Mouse (Mus musculus): Measurements from ENCODE around the gene Zfp661. TPM values are rescaled to one million over a fixed set of nuclear protein-coding genes. Genes with fewer than 3 reads are reported as not detected.
A peak's percentile ranks its signal among the peaks of the same experiment; 100 is the strongest.

Zfp661 gene
- polyA plus RNA-seq, 1 experiment from 2014 or later = 2.1 TPM

GRCm38 (mm10) chr2:127624786-127625185, 37.9 kb upstream of the Zfp661 start:
- peak overlapping the region; percentile 79 for H3K27ac ChIP-seq (ENCODE audit: low read length)
- no peaks in the 10 kb centered on the region for H3K9me3 ChIP-seq (ENCODE audit: low read length)
- H3K4me1 ChIP-seq (ENCODE audit: insufficient read depth, low read depth, low read length) = no peaks in the 10 kb centered on the region
- H3K4me3 ChIP-seq (ENCODE audit: low read depth, low read length) = no peak overlapping the region
- DNase-seq (ENCODE audit: low spot score) = no peak
- WGBS = 82% methylated on average over 2 of the region's 2 CpGs
- no peak for ATAC-seq
- no peak overlapping the region for H3K9ac ChIP-seq (replicated peaks; ENCODE audit: low read depth)
- H3K4me2 ChIP-seq (replicated peaks; ENCODE audit: low read depth, low read length) = no peak overlapping the region
- TF ChIP-seq CTCF (IDR thresholded peaks at IDR 0.05) = no peak
- TF ChIP-seq EP300 (IDR thresholded peaks at IDR 0.05) = no peak
- no peaks in the 10 kb centered on the region for H3K27me3 ChIP-seq (replicated peaks; ENCODE audit: insufficient read depth, low read length)
- no peaks in the 10 kb centered on the region for H3K36me3 ChIP-seq (ENCODE audit: insufficient read depth, low read length)

- no peaks in the 10 kb centered on the region for H3K36me3 ChIP-seq (ENCODE audit: insufficient read depth, low read length)
Measured at GRCm38 (mm10) chr2:127622065-127622464, 35.2 kb upstream of the Zfp661 start.

GRCm38 (mm10) chr2:127619311-127619710, 32.4 kb upstream of the Zfp661 start:
- 79% methylated on average over 3 of the region's 3 CpGs for WGBS
- DNase-seq (ENCODE audit: low spot score) (no peak), ATAC-seq (no peak)
- H3K36me3 ChIP-seq (ENCODE audit: insufficient read depth, low read length) = no peaks in the 10 kb centered on the region
- H3K4me3 ChIP-seq (ENCODE audit: low read depth, low read length) = no peak overlapping the region
- no peak overlapping the region for H3K27ac ChIP-seq (ENCODE audit: low read length)
- no peaks in the 10 kb centered on the region for H3K27me3 ChIP-seq (replicated peaks; ENCODE audit: insufficient read depth, low read length)
- no peaks in the 10 kb centered on the region for H3K4me1 ChIP-seq (ENCODE audit: insufficient read depth, low read depth, low read length)
- TF ChIP-seq EP300 (IDR thresholded peaks at IDR 0.05) (no peak), CTCF (IDR thresholded peaks at IDR 0.05) (no peak)
- no peak overlapping the region for H3K4me2 ChIP-seq (replicated peaks; ENCODE audit: low read depth, low read length)
- H3K9me3 ChIP-seq (ENCODE audit: low read length) = no peaks in the 10 kb centered on the region
- no peak overlapping the region for H3K9ac ChIP-seq (replicated peaks; ENCODE audit: low read depth)

More at GRCm38 (mm10) chr2:127622065-127622464, 35.2 kb upstream of the Zfp661 start:
- ATAC-seq (no peak), DNase-seq (ENCODE audit: low spot score) (no peak)
- no peak overlapping the region for H3K27ac ChIP-seq (ENCODE audit: low read length)
- H3K9ac ChIP-seq (replicated peaks; ENCODE audit: low read depth) = no peak overlapping the region
- WGBS = 27% methylated on average over 3 of the region's 3 CpGs
- H3K27me3 ChIP-seq (replicated peaks; ENCODE audit: insufficient read depth, low read length) = no peaks in the 10 kb centered on the region
- H3K4me3 ChIP-seq (ENCODE audit: low read depth, low read length) = no peak overlapping the region
- no peak overlapping the region for H3K4me2 ChIP-seq (replicated peaks; ENCODE audit: low read depth, low read length)
- no peaks in the 10 kb centered on the region for H3K4me1 ChIP-seq (ENCODE audit: insufficient read depth, low read depth, low read length)
- no peaks in the 10 kb centered on the region for H3K9me3 ChIP-seq (ENCODE audit: low read length)
- TF ChIP-seq CTCF (IDR thresholded peaks at IDR 0.05) (no peak), EP300 (IDR thresholded peaks at IDR 0.05) (no peak)

- 94% methylated on average over 4 of the region's 4 CpGs for WGBS
- no peak overlapping the region for H3K27ac ChIP-seq (ENCODE audit: low read length)
- H3K4me1 ChIP-seq (ENCODE audit: insufficient read depth, low read depth, low read length) = no peaks in the 10 kb centered on the region
- no peaks in the 10 kb centered on the region for H3K9me3 ChIP-seq (ENCODE audit: low read length)
- H3K27me3 ChIP-seq (replicated peaks; ENCODE audit: insufficient read depth, low read length) = no peaks in the 10 kb centered on the region
- H3K36me3 ChIP-seq (ENCODE audit: insufficient read depth, low read length) = no peaks in the 10 kb centered on the region
- ATAC-seq = no peak
- TF ChIP-seq CTCF (IDR thresholded peaks at IDR 0.05) = no peak
- no peak for TF ChIP-seq EP300 (IDR thresholded peaks at IDR 0.05)
- H3K4me2 ChIP-seq (replicated peaks; ENCODE audit: low read depth, low read length) = no peak overlapping the region
- no peak overlapping the region for H3K9ac ChIP-seq (replicated peaks; ENCODE audit: low read depth)
- no peak overlapping the region for H3K4me3 ChIP-seq (ENCODE audit: low read depth, low read length)
- DNase-seq (ENCODE audit: low spot score) = no peak
Measured at GRCm38 (mm10) chr2:127612288-127612687, 25.4 kb upstream of the Zfp661 start.

GRCm38 (mm10) chr2:127611386-127611785, 24.5 kb upstream of the Zfp661 start:
- H3K9me3 ChIP-seq (ENCODE audit: low read length) = no peaks in the 10 kb centered on the region
- H3K36me3 ChIP-seq (ENCODE audit: insufficient read depth, low read length) = no peaks in the 10 kb centered on the region
- DNase-seq (ENCODE audit: low spot score) (no peak), ATAC-seq (no peak)
- no peak for TF ChIP-seq EP300 (IDR thresholded peaks at IDR 0.05)
- TF ChIP-seq CTCF (IDR thresholded peaks at IDR 0.05) = no peak
- H3K27me3 ChIP-seq (replicated peaks; ENCODE audit: insufficient read depth, low read length) = no peaks in the 10 kb centered on the region
- no peak overlapping the region for H3K4me2 ChIP-seq (replicated peaks; ENCODE audit: low read depth, low read length)
- H3K4me3 ChIP-seq (ENCODE audit: low read depth, low read length) = no peak overlapping the region
- H3K9ac ChIP-seq (replicated peaks; ENCODE audit: low read depth) = no peak overlapping the region
- H3K4me1 ChIP-seq (ENCODE audit: insufficient read depth, low read depth, low read length) = no peaks in the 10 kb centered on the region
- no peak overlapping the region for H3K27ac ChIP-seq (ENCODE audit: low read length)
- 45% methylated on average over 4 of the region's 4 CpGs for WGBS

- no peaks in the 10 kb centered on the region for H3K9me3 ChIP-seq (ENCODE audit: low read length)
- no peak overlapping the region for H3K4me3 ChIP-seq (ENCODE audit: low read depth, low read length)
- 10% methylated on average over 5 of the region's 5 CpGs for WGBS
- H3K4me2 ChIP-seq (replicated peaks; ENCODE audit: low read depth, low read length) = no peak overlapping the region
- H3K4me1 ChIP-seq (ENCODE audit: insufficient read depth, low read depth, low read length) = no peaks in the 10 kb centered on the region
- no peak for DNase-seq (ENCODE audit: low spot score)
- peaks cover 5% of the 10 kb centered on the region; the same call in 1 of the 2 replicates for H3K36me3 ChIP-seq (ENCODE audit: insufficient read depth, low read length)
- no peaks in the 10 kb centered on the region for H3K27me3 ChIP-seq (replicated peaks; ENCODE audit: insufficient read depth, low read length)
- H3K27ac ChIP-seq (ENCODE audit: low read length) = no peak overlapping the region
- no peak overlapping the region for H3K9ac ChIP-seq (replicated peaks; ENCODE audit: low read depth)
- ATAC-seq = peak; percentile 30; the same call in 1 of the 2 replicates
- no peak for TF ChIP-seq EP300 (IDR thresholded peaks at IDR 0.05)
- TF ChIP-seq CTCF (IDR thresholded peaks at IDR 0.05) = no peak
Measured at GRCm38 (mm10) chr2:127608986-127609385, 22.1 kb upstream of the Zfp661 start.

GRCm38 (mm10) chr2:127608234-127608633, 21.3 kb upstream of the Zfp661 start:
- H3K27ac ChIP-seq (ENCODE audit: low read length) = no peak overlapping the region
- no peak for ATAC-seq
- WGBS = 42% methylated on average over 3 of the region's 3 CpGs

More at GRCm38 (mm10) chr2:127608234-127608633, 21.3 kb upstream of the Zfp661 start:
- DNase-seq (ENCODE audit: low spot score) = peak; percentile 77
- no peak for TF ChIP-seq EP300 (IDR thresholded peaks at IDR 0.05)
- peak; percentile 68 for TF ChIP-seq CTCF (IDR thresholded peaks at IDR 0.05)
- H3K4me1 ChIP-seq (ENCODE audit: insufficient read depth, low read depth, low read length) = no peaks in the 10 kb centered on the region
- no peak overlapping the region for H3K4me2 ChIP-seq (replicated peaks; ENCODE audit: low read depth, low read length)
- H3K9me3 ChIP-seq (ENCODE audit: low read length) = no peaks in the 10 kb centered on the region
- no peak overlapping the region for H3K9ac ChIP-seq (replicated peaks; ENCODE audit: low read depth)
- no peaks in the 10 kb centered on the region for H3K27me3 ChIP-seq (replicated peaks; ENCODE audit: insufficient read depth, low read length)
- H3K4me3 ChIP-seq (ENCODE audit: low read depth, low read length) = no peak overlapping the region
- peaks cover 5% of the 10 kb centered on the region; the same call in 1 of the 2 replicates for H3K36me3 ChIP-seq (ENCODE audit: insufficient read depth, low read length)

All from lung, postnatal 0 days (tissue).